Mouse (Mus musculus): ENCODE results near the gene Arhgef26.

- TF ChIP-seq CTCF (IDR thresholded peaks at IDR 0.05; ENCODE audit: control insufficient read depth, insufficient read depth, low read length) (no peak), POLR2A (IDR thresholded peaks at IDR 0.05; ENCODE audit: borderline replicate concordance, control insufficient read depth, low read depth, low read length) (no peak)
These were observed 41.8 kb downstream of the Arhgef26 start for GRCm38 (mm10) chr3:62379946-62380345.

Data from bone marrow, adult 2 months (tissue).